Mouse (Mus musculus): ENCODE measurements around the gene Hecw1. TPM values are rescaled to one million over a fixed set of nuclear protein-coding genes. Genes with fewer than 3 reads are reported as not detected.

Hecw1 gene
- total RNA-seq (2014; rRNA removed) (0.20 TPM in 1 of 2 replicates, not detected in the other), polyA plus RNA-seq (2012; rRNA removed) (not detected in 2 replicates)

- no peaks in the 10 kb centered on the region for H3K79me2 ChIP-seq (ENCODE audit: control insufficient read depth, insufficient read depth, low read length)
- H3K4me3 ChIP-seq (ENCODE audit: insufficient read depth, low read depth, low read length), result no peak within 1 kb of the TSS
- no peak for DNase-seq (ENCODE audit: extremely low read depth, low read depth, low spot score)
- H3K27ac ChIP-seq (replicated peaks; ENCODE audit: insufficient read depth, low read depth, low read length), result no peak within 1 kb of the TSS
- 3% methylated on average over 15 of the region's 15 CpGs for WGBS
- H3K9ac ChIP-seq (ENCODE audit: low read depth, low read length), result no peak within 1 kb of the TSS
- H3K27me3 ChIP-seq (ENCODE audit: control insufficient read depth, insufficient read depth, low read length), result peaks cover 10% of the 10 kb centered on the region
- TF ChIP-seq CTCF (IDR thresholded peaks at IDR 0.05; ENCODE audit: low read depth, low read length) (no peak), POLR2A (IDR thresholded peaks at IDR 0.05; ENCODE audit: extremely low read depth, insufficient read depth, low read length) (no peak)
- no peaks in the 10 kb centered on the region for H3K4me1 ChIP-seq (ENCODE audit: control insufficient read depth, insufficient read depth, low read length)
- no peaks in the 10 kb centered on the region for H3K36me3 ChIP-seq (ENCODE audit: control insufficient read depth, insufficient read depth, low read length)
Observed at GRCm38 (mm10) chr13:14522906-14523269, at the start of gene Hecw1. Gene Hecw1 (minus strand): TSS chr13:14523228.

- H3K4me1 ChIP-seq (ENCODE audit: control insufficient read depth, insufficient read depth, low read length), result no peaks in the 10 kb centered on the region
- no peak overlapping the region for H3K4me3 ChIP-seq (ENCODE audit: insufficient read depth, low read depth, low read length)
- 95% methylated on average over 1 of the region's 1 CpGs for WGBS
- no peak overlapping the region for H3K27ac ChIP-seq (replicated peaks; ENCODE audit: insufficient read depth, low read depth, low read length)
- H3K36me3 ChIP-seq (ENCODE audit: control insufficient read depth, insufficient read depth, low read length), result no peaks in the 10 kb centered on the region
- H3K79me2 ChIP-seq (ENCODE audit: control insufficient read depth, insufficient read depth, low read length), result no peaks in the 10 kb centered on the region
- no peak for DNase-seq (ENCODE audit: extremely low read depth, low read depth, low spot score)
- H3K27me3 ChIP-seq (ENCODE audit: control insufficient read depth, insufficient read depth, low read length), result no peaks in the 10 kb centered on the region
- TF ChIP-seq CTCF (IDR thresholded peaks at IDR 0.05; ENCODE audit: low read depth, low read length), result no peak
- TF ChIP-seq POLR2A (IDR thresholded peaks at IDR 0.05; ENCODE audit: extremely low read depth, insufficient read depth, low read length), result no peak
- no peak overlapping the region for H3K9ac ChIP-seq (ENCODE audit: low read depth, low read length)
Observed at GRCm38 (mm10) chr13:14561336-14561735, 38.3 kb upstream of the Hecw1 start.

GRCm38 (mm10) chr13:14552628-14553027 lies 29.6 kb upstream of the Hecw1 start:
- no peaks in the 10 kb centered on the region for H3K4me1 ChIP-seq (ENCODE audit: control insufficient read depth, insufficient read depth, low read length)
- no peaks in the 10 kb centered on the region for H3K79me2 ChIP-seq (ENCODE audit: control insufficient read depth, insufficient read depth, low read length)
- no peaks in the 10 kb centered on the region for H3K36me3 ChIP-seq (ENCODE audit: control insufficient read depth, insufficient read depth, low read length)
- no peak overlapping the region for H3K27ac ChIP-seq (replicated peaks; ENCODE audit: insufficient read depth, low read depth, low read length)
- TF ChIP-seq CTCF (IDR thresholded peaks at IDR 0.05; ENCODE audit: low read depth, low read length), result no peak
- TF ChIP-seq POLR2A (IDR thresholded peaks at IDR 0.05; ENCODE audit: extremely low read depth, insufficient read depth, low read length), result no peak
- H3K4me3 ChIP-seq (ENCODE audit: insufficient read depth, low read depth, low read length), result no peak overlapping the region
- no peak for DNase-seq (ENCODE audit: extremely low read depth, low read depth, low spot score)
- 66% methylated on average over 2 of the region's 2 CpGs for WGBS
- no peaks in the 10 kb centered on the region for H3K27me3 ChIP-seq (ENCODE audit: control insufficient read depth, insufficient read depth, low read length)
- H3K9ac ChIP-seq (ENCODE audit: low read depth, low read length), result no peak overlapping the region

DNA sequence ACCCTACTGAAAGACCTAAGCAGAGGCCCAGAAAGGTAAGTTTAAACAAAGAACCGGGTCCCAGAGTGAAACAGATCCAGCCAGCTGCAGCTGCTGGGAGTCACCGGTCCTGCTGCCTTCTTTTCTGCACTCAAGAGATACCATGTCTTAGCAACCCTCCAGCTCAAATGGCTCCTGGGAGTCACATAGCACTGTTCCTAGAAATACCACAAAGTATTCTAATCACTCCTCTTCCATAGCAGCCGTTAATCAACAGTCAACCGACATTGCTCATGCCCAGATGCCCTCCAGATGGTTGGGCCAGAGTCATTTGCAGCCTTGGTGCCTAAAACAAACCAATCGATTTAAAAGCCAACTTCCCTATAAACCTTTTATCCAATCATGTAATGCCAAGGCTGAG lies 19.8 kb upstream of the Hecw1 start:
- TF ChIP-seq CTCF (IDR thresholded peaks at IDR 0.05; ENCODE audit: low read depth, low read length), result no peak
- TF ChIP-seq POLR2A (IDR thresholded peaks at IDR 0.05; ENCODE audit: extremely low read depth, insufficient read depth, low read length), result no peak
- Histone ChIP-seq H3K27ac (replicated peaks; ENCODE audit: insufficient read depth, low read depth, low read length) (no peak overlapping the region), H3K4me3 (ENCODE audit: insufficient read depth, low read depth, low read length) (no peak overlapping the region), H3K36me3 (ENCODE audit: control insufficient read depth, insufficient read depth, low read length) (no peaks in the 10 kb centered on the region), H3K27me3 (ENCODE audit: control insufficient read depth, insufficient read depth, low read length) (no peaks in the 10 kb centered on the region), H3K9ac (ENCODE audit: low read depth, low read length) (no peak overlapping the region), H3K4me1 (ENCODE audit: control insufficient read depth, insufficient read depth, low read length) (no peaks in the 10 kb centered on the region), H3K79me2 (ENCODE audit: control insufficient read depth, insufficient read depth, low read length) (no peaks in the 10 kb centered on the region)
- DNase-seq (ENCODE audit: extremely low read depth, low read depth, low spot score), result no peak
- WGBS, result 82% methylated on average over 5 of the region's 5 CpGs

GRCm38 (mm10) chr13:14522128-14522905 lies 711 bp downstream of the Hecw1 start:
- Histone ChIP-seq H3K9ac (ENCODE audit: low read depth, low read length) (no peak overlapping the region), H3K27ac (replicated peaks; ENCODE audit: insufficient read depth, low read depth, low read length) (no peak overlapping the region), H3K27me3 (ENCODE audit: control insufficient read depth, insufficient read depth, low read length) (peaks cover 10% of the 10 kb centered on the region), H3K79me2 (ENCODE audit: control insufficient read depth, insufficient read depth, low read length) (no peaks in the 10 kb centered on the region), H3K36me3 (ENCODE audit: control insufficient read depth, insufficient read depth, low read length) (no peaks in the 10 kb centered on the region), H3K4me3 (ENCODE audit: insufficient read depth, low read depth, low read length) (no peak overlapping the region), H3K4me1 (ENCODE audit: control insufficient read depth, insufficient read depth, low read length) (no peaks in the 10 kb centered on the region)
- no peak for DNase-seq (ENCODE audit: extremely low read depth, low read depth, low spot score)
- WGBS, result 2% methylated on average over 38 of the region's 38 CpGs
- no peak for TF ChIP-seq POLR2A (IDR thresholded peaks at IDR 0.05; ENCODE audit: extremely low read depth, insufficient read depth, low read length)
- TF ChIP-seq CTCF (IDR thresholded peaks at IDR 0.05; ENCODE audit: low read depth, low read length), result no peak

- WGBS, result 31% methylated on average over 4 of the region's 4 CpGs
- no peaks in the 10 kb centered on the region for H3K4me1 ChIP-seq (ENCODE audit: control insufficient read depth, insufficient read depth, low read length)
- TF ChIP-seq POLR2A (IDR thresholded peaks at IDR 0.05; ENCODE audit: extremely low read depth, insufficient read depth, low read length) (no peak), CTCF (IDR thresholded peaks at IDR 0.05; ENCODE audit: low read depth, low read length) (no peak)
- no peak overlapping the region for H3K9ac ChIP-seq (ENCODE audit: low read depth, low read length)
- H3K79me2 ChIP-seq (ENCODE audit: control insufficient read depth, insufficient read depth, low read length), result no peaks in the 10 kb centered on the region
- no peak overlapping the region for H3K27ac ChIP-seq (replicated peaks; ENCODE audit: insufficient read depth, low read depth, low read length)
- no peak overlapping the region for H3K4me3 ChIP-seq (ENCODE audit: insufficient read depth, low read depth, low read length)
- peaks cover 10% of the 10 kb centered on the region for H3K27me3 ChIP-seq (ENCODE audit: control insufficient read depth, insufficient read depth, low read length)
- no peak for DNase-seq (ENCODE audit: extremely low read depth, low read depth, low spot score)
- no peaks in the 10 kb centered on the region for H3K36me3 ChIP-seq (ENCODE audit: control insufficient read depth, insufficient read depth, low read length)
Observed at GRCm38 (mm10) chr13:14521746-14522127, 1.3 kb downstream of the Hecw1 start.
